Mouse (Mus musculus) limb, embryonic 15.5 days (tissue): Measurements from ENCODE around the gene Tmem132c. TPM values are rescaled to one million over a fixed set of nuclear protein-coding genes. Genes with fewer than 3 reads are reported as not detected.
A peak's percentile ranks its signal among the peaks of the same experiment; 100 is the strongest.

Experiments used
- ATAC-seq: fragments of 200-750 bp; cut with Nextera tagmentation; 2 replicates; pipeline ENCODE4 v1.8.0; 2017; ENCODE audit warnings: low read depth, moderate TSS enrichment; ENCODE audit not compliant: insufficient number of reproducible peaks, low FRiP score, low TSS enrichment
- H3K27ac ChIP-seq: fragments of 300-500 bp; sonication (generic); 2 replicates; pipeline ENCODE4 v1.5.1; 2015; ENCODE audit warnings: moderate library complexity, mild to moderate bottlenecking, inconsistent platforms
- H3K27me3 ChIP-seq: fragments of 300-500 bp; sonication (generic); 2 replicates; pipeline ENCODE4 v1.6.1; 2015; ENCODE audit warnings: inconsistent platforms
- H3K36me3 ChIP-seq: fragments of 300-500 bp; sonication (generic); 2 replicates; pipeline ENCODE4 v1.6.1; 2015; ENCODE audit warnings: inconsistent platforms
- H3K4me1 ChIP-seq: fragments of 300-500 bp; sonication (generic); 2 replicates; pipeline ENCODE4 v1.6.1; 2015; ENCODE audit warnings: inconsistent platforms
- H3K4me2 ChIP-seq: fragments of 300-500 bp; sonication (generic); 2 replicates; pipeline ENCODE4 v1.6.1; 2015; ENCODE audit warnings: mild to moderate bottlenecking, inconsistent platforms
- H3K4me3 ChIP-seq: fragments of 300-500 bp; sonication (generic); 2 replicates; pipeline ENCODE4 v1.5.1; 2015; ENCODE audit warnings: mild to moderate bottlenecking, inconsistent platforms
- H3K9ac ChIP-seq: fragments of 300-500 bp; sonication (generic); 2 replicates; pipeline ENCODE4 v1.6.1; 2015; ENCODE audit warnings: inconsistent platforms
- H3K9me3 ChIP-seq: fragments of 300-500 bp; sonication (generic); 2 replicates; pipeline ENCODE4 v1.6.1; 2016; ENCODE audit warnings: inconsistent platforms
- WGBS: fragments of 180-500 bp; shearing (Covaris S2); methylation state at CpG from one replicate; pipeline ENCODE4 v1.1.7; 2015; 5-methylcytosine and 5-hydroxymethylcytosine counted together
- polyA plus RNA-seq: library from polyadenylated mRNA; unstranded; fragments of >200 nt; fragmentation: Nextera tagmentation; extraction: Ambion mirVana; gene quantifications from 2 replicates; pipeline ENCODE4 v1.2.1, GENCODE M21; 2015

Gene Tmem132c
- polyA plus RNA-seq, 1 experiment from 2014 or later, result 31.7 TPM

- H3K9me3 ChIP-seq, result no peaks in the 10 kb centered on the region; the same call in 1 of the 2 replicates
- H3K4me1 ChIP-seq, result peaks cover 36% of the 10 kb centered on the region
- H3K4me3 ChIP-seq, result peak overlapping the region; percentile 75
- 1% methylated on average over 72 of the region's 73 CpGs for WGBS
- peak overlapping the region; percentile 66 for H3K9ac ChIP-seq
- peak overlapping the region; percentile 89 for H3K4me2 ChIP-seq
- ATAC-seq, result 0 out of 2 replicates have a peak, but pooled peaks have one; percentile 30
- peaks cover 48% of the 10 kb centered on the region for H3K27me3 ChIP-seq
- peak overlapping the region; percentile 75 for H3K27ac ChIP-seq
- H3K36me3 ChIP-seq, result no peaks in the 10 kb centered on the region
Observed at GRCm38 (mm10) chr5:127241925-127242762, 536 bp downstream of the Tmem132c start.

GRCm38 (mm10) chr5:127242763-127243160, 1.2 kb downstream of the Tmem132c start:
- Histone ChIP-seq H3K4me3 (peak overlapping the region; percentile 75), H3K27ac (0 out of 2 replicates have a peak overlapping the region, but pooled peaks have one; percentile 75), H3K4me2 (peak overlapping the region; percentile 89), H3K9me3 (no peaks in the 10 kb centered on the region; the same call in 1 of the 2 replicates), H3K36me3 (no peaks in the 10 kb centered on the region), H3K4me1 (peaks cover 36% of the 10 kb centered on the region), H3K27me3 (peaks cover 42% of the 10 kb centered on the region), H3K9ac (peak overlapping the region; percentile 66)
- under 1% methylated on average over 13 of the region's 13 CpGs for WGBS
- ATAC-seq, result no peak

- Histone ChIP-seq H3K4me2 (peak overlapping the region; percentile 89), H3K27ac (no peak overlapping the region), H3K9ac (peak overlapping the region; percentile 37; the same call in 1 of the 2 replicates), H3K4me1 (peaks cover 36% of the 10 kb centered on the region), H3K36me3 (no peaks in the 10 kb centered on the region), H3K9me3 (no peaks in the 10 kb centered on the region; the same call in 1 of the 2 replicates), H3K27me3 (peaks cover 41% of the 10 kb centered on the region), H3K4me3 (peak overlapping the region; percentile 75)
- no peak for ATAC-seq
- WGBS, result under 1% methylated on average over 16 of the region's 16 CpGs
Observed at GRCm38 (mm10) chr5:127243209-127243608, 1.6 kb downstream of the Tmem132c start.

- Histone ChIP-seq H3K4me2 (peak overlapping the region; percentile 89), H3K4me3 (peak overlapping the region; percentile 75), H3K9me3 (no peaks in the 10 kb centered on the region; the same call in 1 of the 2 replicates), H3K9ac (0 out of 2 replicates have a peak overlapping the region, but pooled peaks have one; percentile 37), H3K36me3 (no peaks in the 10 kb centered on the region), H3K4me1 (peaks cover 36% of the 10 kb centered on the region), H3K27me3 (peaks cover 41% of the 10 kb centered on the region), H3K27ac (no peak overlapping the region)
- WGBS, result 6% methylated on average over 13 of the region's 13 CpGs
- no peak for ATAC-seq
Observed at GRCm38 (mm10) chr5:127243611-127244010, 2.0 kb downstream of the Tmem132c start.

GRCm38 (mm10) chr5:127253263-127253662, 11.7 kb downstream of the Tmem132c start:
- H3K9ac ChIP-seq, result no peak overlapping the region
- H3K4me3 ChIP-seq, result no peak overlapping the region
- no peak overlapping the region for H3K27ac ChIP-seq
- no peak overlapping the region for H3K4me2 ChIP-seq
- ATAC-seq, result no peak
- no peaks in the 10 kb centered on the region for H3K9me3 ChIP-seq
- H3K36me3 ChIP-seq, result no peaks in the 10 kb centered on the region
- WGBS, result 59% methylated on average over 2 of the region's 2 CpGs
- H3K27me3 ChIP-seq, result no peaks in the 10 kb centered on the region
- no peaks in the 10 kb centered on the region for H3K4me1 ChIP-seq

- no peak for ATAC-seq
- no peaks in the 10 kb centered on the region for H3K4me1 ChIP-seq
- H3K4me2 ChIP-seq, result no peak overlapping the region
- H3K27ac ChIP-seq, result no peak overlapping the region
- H3K9me3 ChIP-seq, result no peaks in the 10 kb centered on the region
- no peaks in the 10 kb centered on the region for H3K27me3 ChIP-seq
- H3K36me3 ChIP-seq, result no peaks in the 10 kb centered on the region
- no peak overlapping the region for H3K4me3 ChIP-seq
- H3K9ac ChIP-seq, result no peak overlapping the region
- 44% methylated on average over 11 of the region's 11 CpGs for WGBS
Observed at GRCm38 (mm10) chr5:127256947-127257610, 15.5 kb downstream of the Tmem132c start.

GRCm38 (mm10) chr5:127262136-127262535, 20.5 kb downstream of the Tmem132c start:
- Histone ChIP-seq H3K4me2 (no peak overlapping the region), H3K4me1 (no peaks in the 10 kb centered on the region), H3K9ac (no peak overlapping the region), H3K27ac (no peak overlapping the region), H3K36me3 (no peaks in the 10 kb centered on the region), H3K27me3 (no peaks in the 10 kb centered on the region), H3K4me3 (no peak overlapping the region), H3K9me3 (no peaks in the 10 kb centered on the region)
- 91% methylated on average over 5 of the region's 5 CpGs for WGBS
- ATAC-seq, result no peak

GRCm38 (mm10) chr5:127271145-127271544, 29.5 kb downstream of the Tmem132c start:
- WGBS, result 71% methylated on average over 3 of the region's 3 CpGs
- no peak overlapping the region for H3K4me2 ChIP-seq
- H3K27me3 ChIP-seq, result no peaks in the 10 kb centered on the region
- H3K9ac ChIP-seq, result no peak overlapping the region
- no peak for ATAC-seq
- no peak overlapping the region for H3K4me3 ChIP-seq
- no peak overlapping the region for H3K27ac ChIP-seq
- no peaks in the 10 kb centered on the region for H3K4me1 ChIP-seq
- H3K36me3 ChIP-seq, result no peaks in the 10 kb centered on the region
- H3K9me3 ChIP-seq, result no peaks in the 10 kb centered on the region

GRCm38 (mm10) chr5:127279462-127279861, 37.9 kb downstream of the Tmem132c start:
- Histone ChIP-seq H3K4me3 (no peak overlapping the region), H3K9me3 (no peaks in the 10 kb centered on the region), H3K9ac (no peak overlapping the region), H3K27me3 (no peaks in the 10 kb centered on the region), H3K4me2 (no peak overlapping the region), H3K36me3 (no peaks in the 10 kb centered on the region), H3K4me1 (peaks cover 7% of the 10 kb centered on the region; the same call in 1 of the 2 replicates), H3K27ac (no peak overlapping the region)
- ATAC-seq, result no peak
- WGBS, result 88% methylated on average over 9 of the region's 9 CpGs

GRCm38 (mm10) chr5:127281186-127281585, 39.6 kb downstream of the Tmem132c start:
- H3K36me3 ChIP-seq, result no peaks in the 10 kb centered on the region
- 53% methylated on average over 4 of the region's 4 CpGs for WGBS
- ATAC-seq, result no peak

GRCm38 (mm10) chr5:127282539-127283123, 41.0 kb downstream of the Tmem132c start:
- H3K27me3 ChIP-seq, result no peaks in the 10 kb centered on the region
- peaks cover 7% of the 10 kb centered on the region; the same call in 1 of the 2 replicates for H3K4me1 ChIP-seq
- no peak overlapping the region for H3K9ac ChIP-seq
- H3K9me3 ChIP-seq, result no peaks in the 10 kb centered on the region
- 9% methylated on average over 6 of the region's 6 CpGs for WGBS
- H3K4me2 ChIP-seq, result no peak overlapping the region
- no peak for ATAC-seq
- no peak overlapping the region for H3K27ac ChIP-seq
- no peak overlapping the region for H3K4me3 ChIP-seq
- no peaks in the 10 kb centered on the region for H3K36me3 ChIP-seq

More at GRCm38 (mm10) chr5:127281186-127281585, 39.6 kb downstream of the Tmem132c start:
- H3K27ac ChIP-seq, result no peak overlapping the region
- no peak overlapping the region for H3K9ac ChIP-seq
- no peaks in the 10 kb centered on the region for H3K27me3 ChIP-seq
- H3K4me1 ChIP-seq, result peaks cover 7% of the 10 kb centered on the region; the same call in 1 of the 2 replicates
- H3K4me3 ChIP-seq, result no peak overlapping the region
- H3K4me2 ChIP-seq, result no peak overlapping the region
- H3K9me3 ChIP-seq, result no peaks in the 10 kb centered on the region
